Mouse (Mus musculus): ENCODE measurements around the gene Cyp2d22. TPM values are rescaled to one million over a fixed set of nuclear protein-coding genes. Genes with fewer than 3 reads are reported as not detected.

Gene Cyp2d22
- polyA plus RNA-seq (2012; rRNA removed): 11.3 and 13.8 TPM in 2 replicates

GRCm38 (mm10) chr15:82379871-82380713, at the start of gene Cyp2d22:
Gene Cyp2d22, minus strand, starts transcription at chr15:82380260.

GRCm38 (mm10) chr15:82406981-82407380, 26.9 kb upstream of the Cyp2d22 start, which contains the start of gene Cyp2d10:
Gene Cyp2d10, minus strand, starts transcription at chr15:82407195.

GRCm38 (mm10) chr15:82393922-82394321, 13.9 kb upstream of the Cyp2d22 start, which contains the start of gene Cyp2d11:
Gene Cyp2d11, minus strand, starts transcription at chr15:82394022.

GRCm38 (mm10) chr15:82354126-82354945, 25.7 kb downstream of the Cyp2d22 start, which contains the start of gene Ndufa6:
Gene Ndufa6, minus strand, starts transcription at chr15:82354322.

GRCm38 (mm10) chr15:82338593-82339112, 41.4 kb downstream of the Cyp2d22 start, which contains the start of the genes Naga, Pheta2 and Smdt1:
Gene Naga, minus strand, starts transcription at chr15:82338925.
Gene Pheta2, plus strand, starts transcription at chr15:82338942.
Gene Smdt1, plus strand, starts transcription at chr15:82338959.

Other genes starting within 250 kb of the Cyp2d22 start
- gene Srebf2, start 233.1 kb downstream of the Cyp2d22 start, polyA plus RNA-seq (2012; rRNA removed): 26.1 and 27.1 TPM in 2 replicates
- gene Shisa8, start 167.4 kb downstream of the Cyp2d22 start, polyA plus RNA-seq (2012; rRNA removed): 0.11 and 0.16 TPM in 2 replicates
- 0.46 and 0.47 TPM in 2 replicates for gene Tnfrsf13c, start 155.9 kb downstream of the Cyp2d22 start, polyA plus RNA-seq (2012; rRNA removed)
- 19.1 and 21.4 TPM in 2 replicates for gene Cenpm, start 135.5 kb downstream of the Cyp2d22 start, polyA plus RNA-seq (2012; rRNA removed)
- not detected in 2 replicates for gene 1500009C09Rik, start 127.9 kb downstream of the Cyp2d22 start, polyA plus RNA-seq (2012; rRNA removed)
- gene Sept3, start 105.4 kb downstream of the Cyp2d22 start, polyA plus RNA-seq (2012; rRNA removed): 0.08 and 0.23 TPM in 2 replicates
- gene Wbp2nl, start 81.3 kb downstream of the Cyp2d22 start, polyA plus RNA-seq (2012; rRNA removed): 0.06 and 0.08 TPM in 2 replicates
- gene Naga, start 41.3 kb downstream of the Cyp2d22 start, polyA plus RNA-seq (2012; rRNA removed): 36.3 and 48.4 TPM in 2 replicates
- gene Pheta2, start 41.3 kb downstream of the Cyp2d22 start, polyA plus RNA-seq (2012; rRNA removed): 22.3 and 26.7 TPM in 2 replicates
- 97.0 and 102 TPM in 2 replicates for gene Smdt1, start 41.3 kb downstream of the Cyp2d22 start, polyA plus RNA-seq (2012; rRNA removed)
- gene Ndufa6, start 25.9 kb downstream of the Cyp2d22 start, polyA plus RNA-seq (2012; rRNA removed): 296 and 315 TPM in 2 replicates
- gene Cyp2d11, start 13.8 kb upstream of the Cyp2d22 start, polyA plus RNA-seq (2012; rRNA removed): 0.07 and 0.10 TPM in 2 replicates
- gene Cyp2d10, start 26.9 kb upstream of the Cyp2d22 start, polyA plus RNA-seq (2012; rRNA removed): 15.6 and 17.2 TPM in 2 replicates
- gene Cyp2d9, start 53.2 kb upstream of the Cyp2d22 start, polyA plus RNA-seq (2012; rRNA removed): 0.92 and 1.4 TPM in 2 replicates
- 0.02 TPM in 1 of 2 replicates, not detected in the other for gene Cyp2d12, start 174.8 kb upstream of the Cyp2d22 start, polyA plus RNA-seq (2012; rRNA removed)
- gene Cyp2d34, start 240.7 kb upstream of the Cyp2d22 start, polyA plus RNA-seq (2012; rRNA removed): not detected in 2 replicates

All from liver, embryonic 14 days (tissue).